Mouse (Mus musculus): ENCODE results near the gene Chrna9.

- TF ChIP-seq CTCF (IDR thresholded peaks at IDR 0.05; ENCODE audit: low read depth, low read length) (no peak), GATA1 (IDR thresholded peaks at IDR 0.05; ENCODE audit: borderline replicate concordance, low read length) (no peak), POLR2AphosphoS5 (IDR thresholded peaks at IDR 0.05; ENCODE audit: insufficient replicate concordance, low read depth, low read length) (no peak), TAL1 (conservative IDR thresholded peaks at IDR 0.05; ENCODE audit: low read depth, low read length) (no peak)
Observed at GRCm38 (mm10) chr5:65994643-65995042, 59.9 kb downstream of the Chrna9 start.

All from G1E (cell line).